Mouse (Mus musculus): ENCODE measurements at regions not wholly inside any gene's neighbourhood (a gene's known extent, or its start where the extent isn't known, plus 50 kb on each side); places are given as distances from the start of the nearest gene placed in this dataset.

DNA sequence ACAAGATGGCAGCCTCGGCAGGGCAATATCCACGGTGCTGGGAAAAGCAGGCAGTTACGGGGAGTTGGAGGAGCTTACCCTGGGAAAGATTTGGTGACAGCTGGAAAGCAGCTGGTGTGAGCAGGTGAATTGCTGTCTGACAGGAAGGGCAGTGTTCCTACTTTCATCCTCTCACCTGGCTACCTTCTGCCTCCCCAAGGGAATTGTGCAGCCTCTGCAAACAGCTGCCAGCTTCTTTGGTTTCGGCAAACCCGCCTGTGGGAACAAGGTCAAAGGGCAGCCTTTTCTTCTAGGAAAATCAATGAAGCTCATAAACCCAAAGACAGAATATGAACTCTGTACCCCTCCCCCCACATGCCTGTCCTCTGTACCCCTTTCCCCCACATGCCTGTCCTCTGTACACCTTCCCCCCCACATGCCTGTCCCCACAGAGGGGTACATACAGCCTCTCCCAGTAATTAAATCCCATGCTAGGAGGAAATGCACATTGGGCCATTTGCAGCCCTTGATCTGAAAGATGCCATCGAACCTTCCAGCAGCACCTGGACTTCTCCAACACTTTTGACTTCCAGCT lies 102.3 kb upstream of the Xylt1 start:
- 79% methylated on average over 6 of the region's 6 CpGs for WGBS
- H3K4me3 ChIP-seq (replicated peaks; ENCODE audit: control insufficient read depth, low read depth, low read length) = no peak overlapping the region
- H3K4me1 ChIP-seq (ENCODE audit: control insufficient read depth, insufficient read depth, low read length) = no peaks in the 10 kb centered on the region

GRCm38 (mm10) chr7:117282194-117282593 lies 98.6 kb upstream of the Xylt1 start:
- no peak overlapping the region for H3K27ac ChIP-seq (ENCODE audit: control insufficient read depth, insufficient read depth, low read depth, low read length, poor library complexity)
- no peak for TF ChIP-seq CTCF (IDR thresholded peaks at IDR 0.05; ENCODE audit: control insufficient read depth, insufficient read depth, low read length)
- no peak for TF ChIP-seq POLR2A (IDR thresholded peaks at IDR 0.05; ENCODE audit: borderline replicate concordance, control insufficient read depth, low read depth, low read length)

More for the DNA sequence above, 102.3 kb upstream of the Xylt1 start:
- TF ChIP-seq POLR2A (IDR thresholded peaks at IDR 0.05; ENCODE audit: borderline replicate concordance, control insufficient read depth, low read depth, low read length) (no peak), CTCF (IDR thresholded peaks at IDR 0.05; ENCODE audit: control insufficient read depth, insufficient read depth, low read length) (no peak)
- no peak overlapping the region for H3K27ac ChIP-seq (ENCODE audit: control insufficient read depth, insufficient read depth, low read depth, low read length, poor library complexity)

GRCm38 (mm10) chr7:117285206-117285605 lies 95.6 kb upstream of the Xylt1 start:
- H3K4me1 ChIP-seq (ENCODE audit: control insufficient read depth, insufficient read depth, low read length) = no peaks in the 10 kb centered on the region
- H3K27ac ChIP-seq (ENCODE audit: control insufficient read depth, insufficient read depth, low read depth, low read length, poor library complexity) = no peak overlapping the region
- WGBS = 65% methylated on average over 3 of the region's 3 CpGs
- no peak overlapping the region for H3K4me3 ChIP-seq (replicated peaks; ENCODE audit: control insufficient read depth, low read depth, low read length)
- TF ChIP-seq CTCF (IDR thresholded peaks at IDR 0.05; ENCODE audit: control insufficient read depth, insufficient read depth, low read length) = no peak
- no peak for TF ChIP-seq POLR2A (IDR thresholded peaks at IDR 0.05; ENCODE audit: borderline replicate concordance, control insufficient read depth, low read depth, low read length)

More at GRCm38 (mm10) chr7:117282194-117282593, 98.6 kb upstream of the Xylt1 start:
- no peak overlapping the region for H3K4me3 ChIP-seq (replicated peaks; ENCODE audit: control insufficient read depth, low read depth, low read length)
- 65% methylated on average over 1 of the region's 1 CpGs for WGBS
- H3K4me1 ChIP-seq (ENCODE audit: control insufficient read depth, insufficient read depth, low read length) = no peaks in the 10 kb centered on the region

GRCm38 (mm10) chr7:117285985-117286384 lies 94.8 kb upstream of the Xylt1 start:
- Histone ChIP-seq H3K4me1 (ENCODE audit: control insufficient read depth, insufficient read depth, low read length) (no peaks in the 10 kb centered on the region), H3K27ac (ENCODE audit: control insufficient read depth, insufficient read depth, low read depth, low read length, poor library complexity) (no peak overlapping the region), H3K4me3 (replicated peaks; ENCODE audit: control insufficient read depth, low read depth, low read length) (no peak overlapping the region)
- 71% methylated on average over 5 of the region's 5 CpGs for WGBS
- TF ChIP-seq POLR2A (IDR thresholded peaks at IDR 0.05; ENCODE audit: borderline replicate concordance, control insufficient read depth, low read depth, low read length) (no peak), CTCF (IDR thresholded peaks at IDR 0.05; ENCODE audit: control insufficient read depth, insufficient read depth, low read length) (no peak)

DNA sequence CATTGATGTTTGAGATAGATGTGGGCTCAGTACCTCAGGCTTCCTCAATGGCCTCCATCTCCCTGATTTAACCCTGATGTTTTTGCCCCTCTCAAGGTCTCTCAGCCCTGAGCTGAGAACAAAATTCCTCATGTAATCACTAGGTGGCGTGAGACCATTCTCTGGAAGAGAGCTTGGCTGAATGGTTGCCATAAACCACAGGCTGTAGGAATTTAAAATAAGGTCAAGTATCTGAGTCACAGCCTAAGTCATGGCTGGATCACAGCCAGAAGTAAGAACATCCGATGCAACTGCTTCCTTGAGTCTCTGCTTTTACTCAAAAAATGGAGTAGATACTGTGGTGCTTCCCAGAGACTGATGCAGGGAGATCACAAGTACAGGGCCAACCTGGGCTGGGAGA lies 77.1 kb upstream of the Xylt1 start:
- Histone ChIP-seq H3K4me1 (ENCODE audit: control insufficient read depth, insufficient read depth, low read length) (peaks cover 2% of the 10 kb centered on the region; the same call in 1 of the 2 replicates), H3K4me3 (replicated peaks; ENCODE audit: control insufficient read depth, low read depth, low read length) (no peak overlapping the region), H3K27ac (ENCODE audit: control insufficient read depth, insufficient read depth, low read depth, low read length, poor library complexity) (no peak overlapping the region)
- WGBS = 13% methylated on average over 2 of the region's 2 CpGs
- TF ChIP-seq CTCF (IDR thresholded peaks at IDR 0.05; ENCODE audit: control insufficient read depth, insufficient read depth, low read length) = no peak

DNA sequence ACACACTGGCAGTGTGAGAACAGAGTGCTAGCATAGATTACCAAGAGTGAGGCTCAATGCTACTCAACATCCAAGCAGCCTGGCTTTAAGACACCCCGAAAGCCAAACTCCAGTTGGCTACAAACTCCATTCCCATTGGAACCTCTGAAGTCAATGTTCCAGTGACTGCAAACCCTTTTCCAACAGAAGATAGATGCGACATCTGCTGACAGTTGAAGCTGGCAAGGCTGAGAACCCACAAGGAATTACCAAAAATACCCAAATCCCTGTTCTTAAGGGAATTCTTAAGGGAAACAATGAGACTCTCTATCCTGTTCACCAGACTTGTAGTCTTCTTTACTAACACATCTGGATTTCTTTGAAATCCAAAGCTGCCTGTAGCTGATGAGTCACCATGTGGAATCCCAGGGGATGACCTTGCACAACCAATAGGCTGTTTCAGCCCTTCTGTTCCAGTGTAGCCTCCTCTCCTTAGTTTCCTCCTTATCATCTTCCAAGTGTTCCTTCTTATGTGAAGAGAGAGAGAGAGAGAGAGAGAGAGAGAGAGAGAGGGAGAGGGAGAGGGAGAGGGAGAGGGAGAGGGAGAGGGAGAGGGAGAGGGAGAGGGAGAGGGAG lies 70.1 kb upstream of the Xylt1 start:
- no peak for TF ChIP-seq CTCF (IDR thresholded peaks at IDR 0.05; ENCODE audit: control insufficient read depth, insufficient read depth, low read length)
- 80% methylated on average over 2 of the region's 2 CpGs for WGBS
- Histone ChIP-seq H3K4me3 (replicated peaks; ENCODE audit: control insufficient read depth, low read depth, low read length) (no peak overlapping the region), H3K27ac (ENCODE audit: control insufficient read depth, insufficient read depth, low read depth, low read length, poor library complexity) (no peak overlapping the region), H3K4me1 (ENCODE audit: control insufficient read depth, insufficient read depth, low read length) (no peaks in the 10 kb centered on the region)

GRCm38 (mm10) chr7:117311316-117311715 lies 69.5 kb upstream of the Xylt1 start:
- WGBS = 48% methylated on average over 4 of the region's 4 CpGs
- TF ChIP-seq CTCF (IDR thresholded peaks at IDR 0.05; ENCODE audit: control insufficient read depth, insufficient read depth, low read length) (no peak), POLR2A (IDR thresholded peaks at IDR 0.05; ENCODE audit: borderline replicate concordance, control insufficient read depth, low read depth, low read length) (no peak)
- Histone ChIP-seq H3K4me1 (ENCODE audit: control insufficient read depth, insufficient read depth, low read length) (no peaks in the 10 kb centered on the region), H3K4me3 (replicated peaks; ENCODE audit: control insufficient read depth, low read depth, low read length) (no peak overlapping the region), H3K27ac (ENCODE audit: control insufficient read depth, insufficient read depth, low read depth, low read length, poor library complexity) (no peak overlapping the region)

GRCm38 (mm10) chr7:117316126-117316805 lies 64.5 kb upstream of the Xylt1 start:
- Histone ChIP-seq H3K4me3 (replicated peaks; ENCODE audit: control insufficient read depth, low read depth, low read length) (no peak overlapping the region), H3K27ac (ENCODE audit: control insufficient read depth, insufficient read depth, low read depth, low read length, poor library complexity) (no peak overlapping the region), H3K4me1 (ENCODE audit: control insufficient read depth, insufficient read depth, low read length) (no peaks in the 10 kb centered on the region)
- no peak for TF ChIP-seq CTCF (IDR thresholded peaks at IDR 0.05; ENCODE audit: control insufficient read depth, insufficient read depth, low read length)
- 70% methylated on average over 5 of the region's 5 CpGs for WGBS
